Mouse (Mus musculus) lung, adult 18-20 months (tissue): Measurements from ENCODE around the gene Alpl.

ENCODE experiments used
- DNase-seq, 2 experiments: peaks; one replicate each; pipeline ENCODE4 v3.0.0; 2022; ENCODE audit warnings: mixed read lengths in 2 of 2

Alpl gene

DNA sequence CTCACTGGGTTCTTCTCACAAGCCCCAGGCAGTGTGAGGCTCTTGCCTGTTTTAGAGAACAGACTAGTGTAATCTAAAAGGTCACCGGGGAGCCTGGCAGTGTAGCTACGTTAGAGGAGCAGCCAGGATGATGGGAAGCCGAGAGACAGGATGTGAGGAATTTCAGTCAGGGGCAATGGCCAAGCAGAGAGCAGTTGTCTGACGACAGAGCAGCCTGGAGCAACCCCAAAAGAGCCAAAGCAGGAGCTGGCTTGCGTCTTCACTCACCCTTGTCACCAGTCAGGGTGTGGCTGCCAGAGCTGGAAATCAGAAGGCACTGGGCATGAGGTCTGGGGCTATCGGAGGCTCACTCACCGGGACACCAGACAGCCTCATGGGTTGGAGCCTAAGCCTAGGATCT, 26.5 kb downstream of the Alpl start:
- DNase-seq, result peak; percentile 36 to 58

DNA sequence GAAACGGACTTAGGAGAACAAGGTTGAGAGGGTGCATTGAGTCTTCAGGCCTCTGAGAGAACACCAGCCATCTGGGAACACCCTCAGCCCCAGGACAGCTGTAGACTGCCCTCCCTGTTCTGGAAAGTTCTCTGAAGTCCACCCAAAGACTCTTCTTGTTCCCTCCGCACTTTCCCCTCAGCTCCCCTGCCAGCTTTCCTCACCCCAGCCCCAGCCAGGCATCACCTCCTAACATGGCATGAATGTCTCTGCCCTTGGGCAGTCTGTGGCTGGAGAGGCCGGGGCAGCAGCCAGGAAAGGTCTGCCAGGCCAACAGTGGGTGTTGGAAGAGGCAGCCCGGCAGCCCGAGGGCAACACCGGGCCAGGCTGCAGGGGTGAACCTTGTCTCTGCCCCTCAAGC, 27.4 kb downstream of the Alpl start:
- DNase-seq, result no peak

DNA sequence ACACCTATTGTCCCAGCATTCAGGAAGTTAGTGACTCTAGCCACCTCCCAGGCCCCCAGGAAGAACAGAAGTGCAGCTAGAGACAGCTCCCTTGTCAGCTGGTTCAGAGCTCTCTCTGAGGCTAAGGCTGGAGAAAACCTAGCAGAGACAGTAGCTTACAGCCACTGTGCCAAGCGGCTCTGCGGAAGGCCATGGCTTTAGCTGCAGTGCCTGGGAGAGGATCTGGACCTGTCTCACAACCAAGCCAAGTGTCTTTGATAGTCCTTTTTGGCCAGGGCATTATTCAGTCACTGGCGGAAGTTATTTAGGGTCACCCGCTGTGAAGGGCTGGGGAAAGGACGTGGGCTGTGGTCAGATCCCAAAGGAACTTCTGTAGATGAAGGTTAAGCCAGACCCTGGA, 27.8 kb downstream of the Alpl start:
- DNase-seq, result no peak

DNA sequence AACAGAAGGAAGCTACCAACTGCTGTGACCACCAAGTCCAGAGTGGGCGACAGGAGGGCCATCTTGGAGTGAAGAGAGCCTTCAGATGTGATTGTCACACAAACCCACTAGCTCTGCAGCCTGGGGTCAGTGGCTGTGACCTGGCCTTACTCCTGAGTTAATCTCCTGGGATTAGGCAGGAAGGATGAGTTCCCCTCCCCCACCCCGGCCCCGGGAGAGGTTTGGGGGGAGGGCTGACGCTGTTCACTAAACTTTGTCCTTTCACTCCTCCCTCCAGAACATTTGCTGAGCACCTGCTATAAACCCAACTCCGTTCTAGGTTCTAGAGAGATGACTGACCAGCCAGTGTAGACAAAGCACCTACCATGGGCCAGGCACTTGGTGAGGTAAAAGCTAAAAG, 29.8 kb downstream of the Alpl start:
- no peak for DNase-seq

DNA sequence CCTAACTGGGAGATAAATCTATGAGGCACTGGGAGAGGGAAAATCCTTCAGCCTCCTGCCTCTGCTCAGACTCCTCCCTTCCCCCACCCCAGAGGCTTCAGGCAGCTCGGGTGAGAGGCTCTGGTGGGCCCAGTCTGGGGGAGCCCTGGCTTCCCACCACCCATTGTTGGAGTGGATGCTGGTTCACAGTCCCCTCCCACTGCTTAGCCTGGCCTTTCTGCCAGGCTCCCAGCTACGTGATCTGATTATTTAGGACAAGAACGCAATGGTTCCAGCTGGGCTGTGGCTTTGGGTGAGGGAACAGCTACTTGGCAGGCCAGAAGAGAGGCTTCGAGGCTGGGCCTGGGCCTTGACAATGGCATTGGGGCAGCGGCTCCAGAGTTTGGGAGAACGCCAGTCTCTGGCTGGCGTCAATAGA, 30.6 kb downstream of the Alpl start:
- DNase-seq, result no peak

DNA sequence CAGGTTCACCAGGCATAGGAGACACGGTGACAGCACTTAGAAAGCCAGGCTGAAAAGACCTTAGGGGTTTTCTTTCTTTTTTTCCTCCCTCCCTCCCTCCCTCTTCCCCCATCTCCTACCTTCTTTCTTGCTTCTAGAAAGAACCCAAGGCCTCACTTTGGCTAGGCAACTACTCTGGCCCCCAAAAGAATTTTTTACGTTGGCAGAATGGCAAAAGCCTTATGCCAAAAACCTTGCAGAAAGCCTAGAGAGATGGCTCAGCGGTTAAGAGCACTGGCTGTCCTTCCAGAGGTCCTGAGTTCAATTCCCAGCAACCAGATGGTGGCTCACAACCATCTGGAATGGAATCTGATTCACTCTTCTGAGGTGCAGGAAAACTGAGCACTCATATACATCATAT, 31.6 kb downstream of the Alpl start:
- DNase-seq, result no peak

DNA sequence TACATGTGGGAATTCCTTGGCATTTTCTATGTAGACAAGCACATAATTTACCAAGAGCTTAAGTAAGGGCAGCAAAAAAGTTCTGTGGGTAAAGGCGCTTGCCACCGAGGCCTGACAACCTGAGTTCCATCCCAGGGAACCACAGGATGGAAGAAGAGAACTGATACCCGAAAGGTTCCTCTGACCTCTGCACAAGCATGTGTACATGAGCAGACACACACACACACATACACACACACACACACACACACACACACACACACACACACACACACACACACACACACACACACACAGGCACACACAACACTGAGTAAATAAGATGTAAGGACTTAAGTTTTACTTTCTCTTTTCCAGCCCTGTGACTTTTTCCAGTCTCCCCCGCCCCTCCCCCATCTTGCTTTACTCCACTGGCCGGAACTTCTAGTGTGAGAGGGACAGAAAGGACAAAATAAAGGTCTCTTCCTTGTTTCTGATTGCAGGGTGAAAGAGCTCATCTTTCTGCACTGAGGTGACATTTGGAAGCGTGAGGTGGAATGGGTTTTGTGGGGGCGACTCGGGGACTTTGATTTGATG, 32.2 kb downstream of the Alpl start:
- DNase-seq, result peak in 1 of 2 experiments; percentile 56

DNA sequence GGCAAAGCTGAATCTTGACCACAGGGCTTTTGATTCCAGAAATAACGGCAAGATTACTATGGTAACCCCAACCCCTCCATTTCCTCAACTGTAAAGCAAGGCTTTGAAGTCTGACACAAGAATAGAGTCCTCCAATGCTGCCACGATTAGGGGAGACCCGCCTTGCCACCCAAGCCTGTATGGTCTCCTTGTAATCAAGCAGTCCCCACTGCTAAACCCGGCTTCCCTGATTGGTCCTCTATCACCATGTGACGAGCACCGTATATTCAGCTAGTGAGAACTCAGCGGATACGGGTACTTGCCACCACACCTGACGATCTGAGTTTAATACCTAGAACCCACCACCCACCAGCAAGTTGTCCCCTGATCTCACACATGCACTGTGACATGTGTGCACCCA, 33.3 kb downstream of the Alpl start:
- no peak for DNase-seq

DNA sequence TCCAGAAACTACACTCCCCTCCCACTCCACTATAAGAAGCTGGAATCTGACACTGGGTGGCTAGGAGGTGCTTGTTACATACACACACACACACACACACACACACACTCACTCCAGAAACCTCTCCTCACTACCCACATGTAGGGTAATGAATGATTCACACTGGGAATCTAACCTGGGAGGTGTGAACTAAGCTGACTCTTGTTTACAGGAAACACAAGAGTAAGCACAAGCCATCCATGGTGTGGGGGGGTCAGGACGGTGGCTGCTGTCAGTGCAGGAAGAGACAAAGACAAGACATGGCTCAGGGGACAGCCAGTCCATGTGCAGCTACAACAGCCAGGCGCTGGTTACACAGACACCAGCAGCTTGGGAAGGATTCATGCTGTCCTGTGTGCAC, 41.7 kb downstream of the Alpl start:
- no peak for DNase-seq

DNA sequence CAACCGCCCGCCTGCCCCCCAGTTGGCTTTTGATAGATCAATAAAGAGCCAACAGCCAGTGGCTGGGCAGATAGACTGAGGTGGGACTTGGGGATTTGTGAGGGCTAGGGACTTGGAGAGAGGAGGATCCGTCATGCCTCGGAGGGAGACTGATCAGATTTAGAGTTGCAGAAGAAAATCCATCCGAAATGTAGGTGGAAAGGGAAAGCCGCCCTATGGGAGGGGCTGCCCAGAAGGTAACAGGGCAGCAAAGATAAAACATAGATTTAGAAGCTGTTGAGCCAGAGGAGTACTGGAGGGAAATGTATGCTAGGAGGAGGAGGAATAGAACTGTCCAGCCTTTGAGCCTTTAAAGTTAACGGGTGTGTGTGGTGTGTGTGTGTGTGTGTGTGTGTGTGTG, 43.0 kb downstream of the Alpl start:
- DNase-seq, result no peak

DNA sequence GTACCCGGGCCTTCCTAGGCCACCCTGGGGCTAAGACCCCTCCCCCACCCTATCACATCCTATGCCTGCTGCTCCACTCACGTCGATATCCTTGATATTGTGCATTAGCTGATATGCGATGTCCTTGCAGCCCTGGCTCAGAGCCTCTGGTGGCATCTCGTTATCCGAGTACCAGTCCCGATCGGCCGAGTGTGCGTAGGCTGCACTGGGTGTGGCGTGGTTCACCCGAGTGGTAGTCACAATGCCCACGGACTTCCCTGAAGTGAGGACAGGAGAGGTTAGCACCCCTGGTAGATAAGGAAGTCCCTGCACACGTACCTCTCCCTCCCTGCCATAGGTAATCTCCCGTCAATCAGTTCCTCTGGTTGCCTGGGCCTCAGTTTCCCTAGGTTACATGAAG, 43.7 kb downstream of the Alpl start:
- no peak for DNase-seq

DNA sequence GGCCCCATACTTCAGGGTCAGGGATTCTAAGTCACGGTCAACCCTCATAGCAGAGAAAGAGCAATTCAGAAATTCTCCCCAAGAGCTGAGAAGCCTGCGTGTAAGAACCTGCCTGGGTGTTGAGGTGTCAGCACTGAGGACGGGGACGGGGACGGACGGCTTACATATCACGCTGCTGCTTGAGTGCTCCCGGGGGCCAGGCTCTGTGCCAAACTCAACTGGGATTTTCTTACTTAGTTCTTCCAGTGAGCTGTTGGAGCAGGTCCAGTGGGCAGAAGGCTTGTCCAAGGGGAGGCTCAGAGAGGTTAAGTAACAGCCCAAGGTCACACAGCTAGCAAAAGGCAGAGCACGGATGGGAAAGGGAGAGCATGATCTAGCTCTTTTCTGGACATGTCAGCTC, 44.5 kb downstream of the Alpl start:
- DNase-seq, result peak in 1 of 2 experiments; percentile 37

DNA sequence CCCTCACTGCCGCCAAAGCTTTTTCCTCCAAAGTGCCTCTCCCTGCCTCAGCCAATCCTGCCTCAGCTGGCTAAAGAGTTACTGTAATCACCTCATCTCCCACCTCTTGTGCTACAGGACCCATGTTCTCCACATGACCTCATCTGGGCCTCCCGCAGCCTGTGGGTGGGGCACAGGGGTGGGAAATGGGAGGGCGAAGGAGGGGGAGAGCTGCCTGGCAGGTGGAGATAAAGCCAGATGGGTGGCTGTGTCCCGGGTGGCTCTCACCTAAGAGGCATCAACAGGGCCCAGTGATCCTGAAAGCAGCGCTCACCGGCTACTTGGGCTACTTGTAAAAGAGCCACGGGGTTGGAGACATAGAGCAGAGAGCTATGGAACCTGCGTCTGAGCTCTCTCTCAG, 44.9 kb downstream of the Alpl start:
- no peak for DNase-seq

DNA sequence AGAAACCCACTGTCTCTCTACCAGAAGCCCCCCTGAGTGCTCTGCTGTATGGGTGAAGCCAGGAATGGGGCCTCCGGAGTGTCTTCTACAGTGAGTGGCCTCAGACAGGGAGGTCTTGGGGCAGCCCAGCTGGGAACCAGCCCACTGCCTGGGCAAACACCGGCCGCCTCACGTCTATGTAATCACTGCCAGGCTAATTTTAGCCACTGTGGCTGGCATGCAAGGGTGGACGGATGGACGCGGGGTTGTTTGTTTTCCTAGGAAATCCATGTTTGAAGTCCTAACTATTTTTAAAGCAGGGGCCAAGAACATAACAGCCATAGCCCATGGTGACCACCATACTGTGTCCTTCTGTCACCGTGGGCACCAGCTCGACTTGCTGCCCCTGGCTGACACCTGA, 46.1 kb downstream of the Alpl start:
- no peak for DNase-seq

DNA sequence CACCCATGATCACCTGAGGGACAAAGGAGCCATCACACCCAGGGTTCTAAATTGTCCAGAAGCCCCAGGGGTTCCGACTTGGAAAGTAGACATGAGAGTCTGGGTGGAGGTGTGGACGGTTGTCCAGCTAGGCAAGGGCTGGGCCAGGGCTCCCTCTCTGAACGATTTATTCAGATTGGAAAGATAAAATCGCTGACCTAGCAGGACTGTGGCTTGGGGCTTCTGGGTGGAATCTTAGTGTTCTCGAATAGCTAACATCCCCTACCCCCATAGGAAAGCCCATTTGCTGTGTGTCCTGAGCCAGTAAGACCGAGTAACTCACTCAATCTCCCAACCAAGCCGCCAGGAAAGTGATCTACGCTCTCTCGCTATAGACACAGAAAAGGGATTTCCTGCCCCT, 46.5 kb downstream of the Alpl start:
- DNase-seq, result no peak

DNA sequence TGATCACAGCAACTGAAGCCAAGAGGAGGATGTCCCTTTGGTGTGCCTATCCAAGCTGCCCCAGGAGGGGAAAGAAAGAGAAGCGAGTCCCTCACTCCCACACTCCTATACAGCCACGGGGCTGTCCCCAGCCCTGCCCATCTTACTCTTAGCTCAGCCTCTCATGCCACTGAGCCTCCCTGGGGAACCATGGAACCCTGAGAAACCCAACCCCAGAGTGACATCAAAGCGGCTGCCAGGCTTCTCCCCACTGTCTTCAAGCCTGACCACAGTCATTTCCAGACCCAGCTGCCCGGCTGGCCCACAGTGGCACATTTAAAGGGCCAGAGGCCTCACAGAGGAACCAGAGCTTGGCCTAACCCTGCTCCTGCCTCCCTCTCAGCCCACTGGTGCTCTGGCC, 47.5 kb downstream of the Alpl start:
- no peak for DNase-seq

DNA sequence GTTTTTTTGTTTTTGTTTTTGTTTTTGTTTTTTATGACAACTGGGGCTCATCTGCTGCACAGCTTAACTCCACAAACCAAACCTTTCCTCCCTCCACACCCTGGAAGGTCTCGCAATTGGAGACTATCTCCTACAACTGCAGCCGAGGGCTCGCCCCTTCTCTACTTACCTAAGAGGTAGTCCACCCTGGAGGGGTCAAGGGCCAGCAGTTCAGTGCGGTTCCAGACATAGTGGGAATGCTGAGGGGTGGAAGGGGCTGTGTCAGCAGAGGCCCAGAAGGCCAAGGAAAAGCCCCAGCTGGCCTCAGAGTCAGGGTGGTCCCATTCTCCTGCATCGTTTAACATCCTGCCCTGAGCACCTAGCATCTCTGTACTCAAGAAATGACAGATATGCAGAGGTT, 48.6 kb downstream of the Alpl start:
- no peak for DNase-seq

DNA sequence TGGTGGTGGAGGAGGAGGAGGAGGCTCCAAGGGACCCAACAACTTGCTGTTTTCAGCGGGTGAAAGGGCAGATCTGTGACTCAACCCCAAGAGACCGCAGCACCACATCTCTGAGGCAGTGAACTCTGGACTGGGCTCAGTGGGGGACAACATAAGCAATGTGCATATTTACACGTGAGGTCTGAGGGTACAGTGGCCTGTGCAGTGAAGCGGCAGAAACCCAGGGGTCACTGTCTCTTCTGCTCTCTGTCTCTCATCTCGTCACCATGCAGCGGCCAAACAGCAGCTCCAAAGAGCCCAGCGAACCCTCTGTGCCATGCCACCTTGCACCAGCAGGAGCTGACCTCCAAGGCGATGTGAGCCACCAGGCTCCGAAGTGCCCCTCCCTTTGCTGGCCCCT, 49.1 kb downstream of the Alpl start:
- no peak for DNase-seq

DNA sequence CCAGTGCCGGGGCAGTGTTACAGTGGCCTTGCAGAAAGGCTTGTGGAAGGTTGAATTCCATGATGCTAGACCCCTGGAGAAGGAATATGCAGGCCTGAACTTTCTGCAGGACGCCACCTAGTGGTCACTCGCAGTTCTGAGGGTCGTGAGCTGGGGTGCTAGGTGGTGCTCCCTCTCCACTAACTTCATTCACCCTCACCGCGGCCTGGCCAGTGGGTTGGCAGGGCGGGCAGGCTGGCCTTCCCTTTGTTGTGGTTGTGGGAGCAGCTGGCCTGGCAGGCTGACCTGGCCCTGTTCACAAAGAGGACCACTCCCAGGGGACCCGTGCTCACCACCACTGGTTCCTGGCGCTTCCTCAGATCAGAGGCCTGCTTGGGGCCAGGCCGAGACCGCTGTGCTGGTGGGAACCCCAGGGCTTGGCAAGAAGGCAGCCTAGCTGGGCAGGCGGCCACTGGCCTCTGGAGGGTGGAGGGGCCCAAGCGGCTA, 51.7 kb downstream of the Alpl start:
- DNase-seq, result no peak

DNA sequence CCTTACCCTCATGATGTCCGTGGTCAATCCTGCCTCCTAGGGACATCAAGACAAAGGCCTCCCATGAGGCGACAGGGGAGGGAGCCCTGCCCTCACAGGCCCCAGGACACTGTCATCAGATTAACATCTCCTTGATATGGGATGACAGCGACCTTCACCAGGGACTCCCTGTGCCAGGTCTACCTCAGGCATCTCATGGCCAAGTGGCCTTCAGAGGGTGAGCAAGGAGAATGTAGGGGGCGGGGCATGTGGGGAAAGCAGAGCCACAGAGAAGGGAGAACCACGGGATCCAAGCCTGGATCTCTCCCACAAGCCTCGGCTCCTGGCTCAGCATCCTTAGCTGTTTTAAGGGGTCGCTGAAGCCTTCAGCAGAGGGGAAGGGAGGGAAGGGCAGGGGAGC, 52.4 kb downstream of the Alpl start:
- DNase-seq, result no peak

DNA sequence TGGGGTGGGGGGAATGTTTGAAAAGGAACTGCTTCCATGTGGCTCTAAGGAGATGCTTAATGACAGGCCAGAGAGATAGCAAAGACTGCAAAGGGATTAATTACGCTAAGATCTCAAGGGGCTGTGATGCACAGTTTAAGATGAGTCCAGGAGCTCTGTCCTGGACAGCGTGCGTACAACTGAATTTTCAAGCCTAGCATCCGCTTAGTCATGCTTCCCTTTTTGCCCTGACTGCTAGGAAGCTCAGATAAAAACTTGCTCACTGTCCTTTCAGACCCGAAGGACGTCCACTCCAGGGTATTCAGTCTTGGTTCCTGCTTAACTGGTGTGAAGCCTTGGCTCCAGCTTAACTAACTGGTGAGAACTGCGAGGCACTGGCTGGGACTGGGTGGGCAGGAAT, 55.8 kb downstream of the Alpl start:
- DNase-seq, result no peak

DNA sequence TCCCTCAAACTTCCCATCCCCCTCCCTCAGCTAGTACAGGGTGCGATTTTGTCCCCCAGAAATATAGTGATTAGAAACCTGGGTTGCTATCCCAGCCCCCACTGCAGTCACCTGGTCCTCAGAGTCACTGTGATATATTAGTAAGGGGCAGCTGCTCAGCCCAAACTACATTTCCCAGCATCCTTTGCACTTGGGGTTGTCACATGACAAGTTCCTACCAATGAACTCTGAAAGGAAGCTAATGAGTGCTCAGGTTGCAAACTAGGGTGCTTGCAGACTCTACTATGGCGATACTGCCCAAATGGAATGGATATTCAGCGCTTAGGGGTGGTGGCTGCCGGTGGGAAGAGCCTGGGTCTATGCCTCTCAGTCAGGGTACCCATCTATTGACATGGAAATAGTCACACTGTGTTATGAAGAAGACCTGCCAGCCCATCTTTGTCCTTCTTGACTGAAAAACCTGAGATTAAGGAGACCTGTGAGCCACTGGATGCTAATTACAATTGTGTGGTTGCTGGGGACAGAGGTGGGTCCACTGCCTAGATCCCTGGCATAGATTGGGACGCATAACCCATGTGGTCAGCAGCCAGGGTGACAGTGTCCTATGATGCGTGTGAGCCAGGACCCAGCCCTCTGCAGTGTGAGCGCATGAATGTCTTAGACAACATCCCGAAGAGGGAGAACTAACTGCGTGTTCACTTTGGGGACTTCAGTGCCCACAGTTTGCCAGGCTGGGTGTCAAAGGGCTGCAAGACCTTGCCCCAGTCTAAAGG, 56.8 kb downstream of the Alpl start:
- DNase-seq, result no peak

DNA sequence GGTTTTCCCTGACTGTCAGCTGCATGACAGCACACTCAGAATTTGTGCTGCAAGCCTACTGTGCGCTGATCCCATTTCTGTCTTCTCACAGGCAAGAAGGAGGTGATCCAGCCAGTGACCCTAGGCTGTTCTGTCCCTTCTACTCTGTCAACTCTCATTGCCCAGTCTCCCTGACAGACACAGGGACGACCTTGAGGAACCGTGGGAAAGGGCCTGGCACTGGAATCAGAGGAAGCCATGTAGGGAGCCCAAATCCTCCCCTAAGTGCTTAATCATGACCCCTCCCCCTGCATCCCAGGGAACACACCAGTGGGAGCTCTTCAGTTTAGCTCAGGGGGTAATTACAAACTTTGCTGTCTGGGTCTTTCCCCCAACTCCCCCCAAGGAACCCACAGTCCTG, 58.4 kb downstream of the Alpl start:
- DNase-seq, result no peak

DNA sequence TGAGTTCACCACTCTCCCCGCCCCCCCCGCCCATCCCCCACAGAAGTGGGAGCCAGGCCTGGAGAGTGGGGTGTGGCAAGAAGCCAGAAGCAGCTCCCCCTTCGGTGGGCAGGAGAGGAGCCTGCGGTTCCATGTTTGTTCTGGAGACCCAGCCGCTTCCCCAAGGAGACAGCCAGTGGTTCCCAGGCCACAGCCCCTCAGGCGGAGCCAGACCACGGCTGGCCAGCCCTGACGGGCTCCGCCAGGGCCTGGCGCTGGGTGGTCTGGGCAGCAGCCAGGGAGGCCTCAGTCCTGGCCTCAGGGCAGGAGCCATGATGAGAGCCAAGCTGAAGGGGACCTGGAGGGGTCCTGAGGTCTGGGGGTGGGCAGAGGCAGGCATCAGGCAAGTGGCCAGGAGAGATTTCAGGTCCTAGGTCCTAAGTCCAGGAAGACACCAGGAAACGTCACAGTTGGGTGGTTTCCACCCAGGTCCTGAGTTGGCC, 59.9 kb downstream of the Alpl start:
- no peak for DNase-seq

DNA sequence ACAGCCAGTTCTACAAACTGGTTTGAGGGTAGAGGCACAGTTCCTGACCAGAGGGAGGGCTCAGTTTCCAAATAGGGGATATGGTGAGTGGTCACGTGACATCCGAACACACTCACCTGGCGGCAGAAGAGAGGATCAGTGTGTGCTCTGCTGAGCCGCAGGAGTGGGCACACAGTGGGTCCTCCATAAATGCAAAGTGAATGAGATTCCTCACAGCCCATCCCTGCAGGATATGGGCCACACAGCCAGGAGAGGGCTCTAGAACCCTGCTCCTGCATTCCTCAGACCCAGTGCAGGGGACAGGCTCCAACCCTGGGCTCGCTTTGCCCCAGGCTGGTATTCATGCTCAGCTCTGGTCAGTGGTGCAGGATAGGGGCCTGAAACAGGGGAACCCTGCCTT, 62.7 kb downstream of the Alpl start:
- DNase-seq, result no peak
